Mouse (Mus musculus) left cerebral cortex, adult 9 months (tissue): ENCODE measurements at regions not wholly inside any gene's neighbourhood (a gene's known extent, or its start where the extent isn't known, plus 50 kb on each side); places are given as distances from the start of the nearest gene placed in this dataset.

ENCODE experiments used
- DNase-seq, 2 experiments: peaks; one replicate each; pipeline ENCODE4 v3.0.0; 2022; ENCODE audit warnings: low spot score in 2 of 2

DNA sequence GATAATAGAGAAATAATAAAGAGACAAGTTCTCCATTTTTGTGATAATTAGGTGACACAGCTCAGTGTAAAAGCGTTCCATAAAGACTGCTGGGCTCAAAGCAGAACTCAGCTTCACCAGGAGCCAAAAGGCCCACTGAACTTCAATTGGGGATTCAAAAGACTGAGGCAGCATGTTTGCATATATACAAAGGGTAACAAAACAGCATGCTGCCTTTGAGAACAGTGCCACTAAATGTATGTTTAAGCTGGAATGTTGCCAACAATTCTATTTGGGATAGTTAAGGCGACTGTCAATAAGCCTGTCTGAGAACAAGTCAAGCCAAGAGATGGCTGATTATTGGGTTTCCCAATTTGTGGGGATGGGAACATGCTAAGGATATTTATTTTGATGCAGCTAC, 642.3 kb downstream of the Actrt1 start:
- no peak for DNase-seq

DNA sequence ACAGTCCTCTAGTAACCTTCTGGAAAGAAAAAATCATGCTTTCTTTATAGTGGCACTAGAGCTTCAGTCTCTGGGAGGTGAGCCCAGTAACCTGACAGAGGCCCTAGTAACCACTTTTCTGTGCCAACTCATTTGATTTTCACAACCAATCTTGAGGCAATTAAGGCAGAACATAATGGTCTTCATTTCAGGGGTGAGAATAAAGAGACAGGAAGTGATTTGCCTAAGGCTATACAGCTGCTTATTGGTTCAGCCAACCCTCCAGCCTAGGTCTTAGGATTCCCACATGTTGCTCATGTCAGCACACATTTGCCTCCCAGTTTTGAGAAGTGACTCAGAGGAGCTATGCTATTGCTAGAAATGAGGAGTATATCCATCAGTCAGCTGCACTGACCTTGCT, 670.2 kb downstream of the Actrt1 start:
- no peak for DNase-seq

DNA sequence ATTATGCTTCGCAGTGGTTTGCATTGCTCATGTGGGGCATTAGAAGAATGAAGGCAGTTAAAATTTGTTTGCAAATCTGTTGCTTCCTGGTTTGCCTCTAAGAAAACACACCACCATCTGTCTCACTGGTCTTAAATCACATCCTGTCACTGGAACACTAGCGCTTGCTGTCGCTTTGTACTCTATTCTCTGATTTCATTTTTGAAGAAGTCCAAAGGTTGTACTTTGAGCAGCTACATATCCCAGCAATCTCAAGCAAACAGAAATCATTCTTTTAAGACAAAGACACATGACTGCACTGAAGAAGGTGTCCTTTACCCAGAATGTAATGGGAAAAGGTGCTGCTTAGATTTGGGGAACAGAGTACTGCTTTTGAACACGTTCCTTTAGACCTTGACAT, 680.7 kb downstream of the Actrt1 start:
- DNase-seq, result no peak

DNA sequence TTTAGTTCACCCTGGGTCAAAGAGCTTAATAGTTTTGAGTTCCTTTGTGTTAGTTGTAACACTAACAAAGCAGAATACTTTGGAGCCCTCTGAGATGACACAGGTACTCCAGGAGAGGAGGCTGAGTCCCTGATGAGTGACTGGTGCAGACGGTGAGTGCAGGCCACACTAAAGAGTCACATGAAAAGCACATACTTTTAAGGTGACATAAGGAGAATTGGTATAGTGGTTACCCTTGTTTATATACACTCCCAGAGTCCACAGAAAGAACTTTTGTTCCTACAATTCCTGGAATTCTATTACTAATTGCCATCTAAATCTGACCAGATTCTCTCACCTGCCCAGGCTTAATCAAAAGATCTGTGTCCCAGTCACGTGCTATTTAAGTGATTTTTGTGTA, 681.3 kb downstream of the Actrt1 start:
- no peak for DNase-seq

DNA sequence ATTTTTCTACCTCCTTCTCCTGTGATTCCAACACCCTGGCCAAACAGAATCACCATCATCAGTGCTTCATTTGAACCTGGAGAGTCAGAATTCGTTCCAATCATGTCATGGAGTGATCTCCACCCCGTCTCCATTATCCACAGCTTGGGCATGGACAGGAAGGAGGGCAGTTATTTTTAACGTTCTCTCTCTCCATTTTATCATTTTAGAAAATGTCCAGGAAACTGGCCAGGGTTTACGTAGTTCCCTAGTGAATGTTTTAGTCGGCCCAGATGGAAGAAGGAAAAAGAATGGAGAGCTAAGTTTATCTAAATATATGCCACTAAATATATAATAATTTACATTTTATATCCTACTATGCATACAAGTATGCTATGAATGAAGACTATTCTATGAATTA, 701.0 kb downstream of the Actrt1 start:
- no peak for DNase-seq

DNA sequence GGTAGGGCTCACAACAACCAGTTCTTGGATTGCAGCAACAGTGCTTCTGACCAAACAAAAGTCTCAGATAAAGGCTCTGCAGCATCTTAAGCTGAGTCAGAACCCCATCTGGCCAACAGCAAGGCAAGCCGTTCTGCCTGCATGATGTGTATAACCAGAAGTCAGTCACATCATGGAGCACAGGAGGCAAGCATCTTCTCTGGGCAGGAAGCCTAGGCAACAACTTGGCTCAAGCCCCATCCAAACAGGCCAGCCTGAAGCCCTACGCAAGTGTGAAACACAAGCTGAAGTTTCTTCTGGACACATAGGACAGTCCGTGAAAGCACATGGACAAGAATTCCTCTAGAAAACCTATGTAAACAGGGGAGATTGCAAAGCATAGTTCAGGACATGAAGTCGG, 739.7 kb downstream of the Actrt1 start:
- peak in 1 of 2 experiments; percentile 6 for DNase-seq
